Mouse (Mus musculus): ENCODE results near the gene Atp9a. TPM values are rescaled to one million over a fixed set of nuclear protein-coding genes. Genes with fewer than 3 reads are reported as not detected.

Atp9a gene
- polyA plus RNA-seq, 1 experiment from 2014 or later = 12.4 TPM

DNA sequence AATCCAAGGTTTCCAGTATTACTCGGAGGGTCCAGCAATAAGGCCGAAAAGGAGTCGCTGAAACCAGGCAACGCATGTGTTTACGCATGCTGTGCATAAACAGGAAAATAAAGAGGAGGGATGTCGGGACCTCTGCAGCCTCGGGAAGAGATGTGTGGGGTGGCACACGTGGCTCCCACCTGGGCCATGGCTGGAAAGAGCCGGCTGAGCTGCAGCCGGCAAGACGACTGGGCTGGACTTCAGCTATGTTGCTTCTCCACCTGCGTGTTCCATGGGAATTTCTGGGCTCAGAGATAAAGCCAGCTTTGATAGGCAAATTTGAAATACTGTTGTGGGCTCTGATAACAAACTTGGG, 139.8 kb downstream of the Atp9a start:
- WGBS = 23% methylated on average over 12 of the region's 12 CpGs
- H3K27ac ChIP-seq (ENCODE audit: low read length) = no peak overlapping the region
- peak overlapping the region; percentile 80; the same call in 1 of the 2 replicates for H3K4me2 ChIP-seq (replicated peaks; ENCODE audit: low read depth, low read length)
- ATAC-seq (ENCODE audit: low FRiP score, low TSS enrichment) = no peak
- no peak overlapping the region for H3K9ac ChIP-seq (replicated peaks; ENCODE audit: low read length)
- no peak overlapping the region for H3K4me3 ChIP-seq (ENCODE audit: low read length)
- peaks cover 34% of the 10 kb centered on the region for H3K4me1 ChIP-seq (ENCODE audit: insufficient read depth, low read length)
- H3K9me3 ChIP-seq (ENCODE audit: low read length) = no peaks in the 10 kb centered on the region
- H3K36me3 ChIP-seq (ENCODE audit: insufficient read depth, low read length) = no peaks in the 10 kb centered on the region
- peaks cover 47% of the 10 kb centered on the region for H3K27me3 ChIP-seq (ENCODE audit: insufficient read depth, low read length)

DNA sequence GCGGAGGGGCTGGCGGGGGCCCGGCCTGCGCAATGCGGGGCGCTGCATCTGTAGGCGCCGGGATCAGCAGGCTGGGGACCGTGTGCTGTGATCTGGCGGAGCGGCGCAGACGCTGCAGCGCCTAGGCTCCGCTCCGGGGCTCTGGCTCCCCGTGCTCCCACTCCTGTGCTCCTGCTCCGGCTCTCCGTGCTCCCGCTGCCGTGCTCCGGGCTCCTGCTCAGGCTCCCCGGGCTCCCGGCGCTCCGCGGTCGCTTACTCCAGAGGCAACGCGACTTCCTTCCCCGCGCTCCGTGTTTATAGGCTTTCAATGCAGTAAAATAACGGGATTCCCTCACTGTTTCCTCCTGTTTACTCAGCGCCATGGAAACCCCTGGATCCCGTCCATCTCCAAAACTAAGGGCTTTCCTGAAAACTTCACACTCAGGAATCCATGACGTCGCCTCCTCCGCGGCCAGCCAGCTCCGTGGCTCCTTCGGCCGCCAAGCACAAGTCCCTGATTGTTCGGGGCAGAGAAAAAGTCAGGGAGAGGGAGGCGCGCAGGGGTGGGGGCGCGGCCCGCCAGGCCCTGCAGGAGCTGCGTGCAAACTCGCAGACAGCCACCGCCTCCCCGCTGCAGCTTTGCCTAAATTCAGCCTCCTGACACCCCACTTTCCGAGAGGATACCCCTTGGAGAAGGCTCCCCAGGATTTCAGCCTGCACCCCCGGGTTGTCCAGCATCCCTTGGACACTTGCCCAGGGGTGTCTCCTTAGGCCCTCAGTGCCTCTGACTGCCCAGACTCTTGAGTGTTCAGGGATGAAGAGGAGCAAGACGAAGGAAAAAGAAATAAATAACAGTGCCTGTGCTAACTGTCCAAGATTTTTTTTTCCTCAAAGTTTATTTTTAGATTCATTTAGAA, 140.5 kb downstream of the Atp9a start, which contains the start of gene Nfatc2:
TSS of gene Nfatc2 (minus strand) at position 167 of the 896 bp plus-strand sequence.
- ATAC-seq (ENCODE audit: low FRiP score, low TSS enrichment) = peak; percentile 82
- H3K4me1 ChIP-seq (ENCODE audit: insufficient read depth, low read length) = peaks cover 33% of the 10 kb centered on the region
- no peaks in the 10 kb centered on the region for H3K36me3 ChIP-seq (ENCODE audit: insufficient read depth, low read length)
- no peaks in the 10 kb centered on the region for H3K9me3 ChIP-seq (ENCODE audit: low read length)
- H3K27ac ChIP-seq (ENCODE audit: low read length) = no peak within 1 kb of the TSS
- peak within 1 kb of the TSS; percentile 80 for H3K4me2 ChIP-seq (replicated peaks; ENCODE audit: low read depth, low read length)
- H3K4me3 ChIP-seq (ENCODE audit: low read length) = peak within 1 kb of the TSS; percentile 48
- under 1% methylated on average over 55 of the region's 56 CpGs for WGBS
- H3K27me3 ChIP-seq (ENCODE audit: insufficient read depth, low read length) = peaks cover 47% of the 10 kb centered on the region
- peak within 1 kb of the TSS; percentile 62 for H3K9ac ChIP-seq (replicated peaks; ENCODE audit: low read length)

DNA sequence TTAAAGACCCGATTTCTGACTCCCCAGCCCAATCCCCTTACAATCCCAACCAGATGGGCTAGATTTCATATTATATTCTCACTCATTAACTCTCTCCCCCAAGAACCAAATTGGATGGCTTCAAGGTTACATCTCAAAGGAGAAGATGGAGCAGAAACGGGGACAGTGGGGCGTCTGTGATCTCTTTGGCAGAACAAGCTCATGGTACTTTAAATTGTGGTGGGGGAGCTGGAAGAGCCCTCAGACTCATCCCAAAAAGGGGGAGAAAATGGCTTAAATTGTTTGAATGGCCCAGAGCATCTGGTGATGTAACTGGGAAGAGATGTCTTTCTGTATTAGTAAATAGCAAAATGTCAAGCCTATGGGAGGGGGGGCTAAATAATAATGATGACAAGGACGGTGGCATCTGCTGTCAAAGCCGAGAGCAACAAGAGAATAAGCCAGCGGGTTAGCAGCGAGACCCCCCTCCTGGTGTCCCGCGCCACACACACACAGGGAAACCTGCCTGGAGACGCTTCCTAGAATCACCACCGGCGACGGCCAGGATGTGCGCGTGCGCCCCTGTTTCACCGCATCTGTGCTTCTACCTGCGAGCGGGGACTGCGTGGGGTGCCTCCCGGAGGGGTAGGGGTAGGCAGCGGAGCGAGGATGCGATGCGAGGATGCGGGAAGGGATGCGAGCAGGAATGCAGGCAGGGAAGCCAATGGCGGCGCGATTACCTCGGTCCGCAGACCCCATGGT, 141.3 kb downstream of the Atp9a start:
- Histone ChIP-seq H3K27ac (ENCODE audit: low read length) (no peak overlapping the region), H3K4me1 (ENCODE audit: insufficient read depth, low read length) (peaks cover 33% of the 10 kb centered on the region), H3K36me3 (ENCODE audit: insufficient read depth, low read length) (no peaks in the 10 kb centered on the region), H3K27me3 (ENCODE audit: insufficient read depth, low read length) (peaks cover 47% of the 10 kb centered on the region), H3K9me3 (ENCODE audit: low read length) (no peaks in the 10 kb centered on the region), H3K4me3 (ENCODE audit: low read length) (peak overlapping the region; percentile 48), H3K9ac (replicated peaks; ENCODE audit: low read length) (peak overlapping the region; percentile 62), H3K4me2 (replicated peaks; ENCODE audit: low read depth, low read length) (peak overlapping the region; percentile 80)
- WGBS = 1% methylated on average over 32 of the region's 32 CpGs
- no peak for ATAC-seq (ENCODE audit: low FRiP score, low TSS enrichment)

DNA sequence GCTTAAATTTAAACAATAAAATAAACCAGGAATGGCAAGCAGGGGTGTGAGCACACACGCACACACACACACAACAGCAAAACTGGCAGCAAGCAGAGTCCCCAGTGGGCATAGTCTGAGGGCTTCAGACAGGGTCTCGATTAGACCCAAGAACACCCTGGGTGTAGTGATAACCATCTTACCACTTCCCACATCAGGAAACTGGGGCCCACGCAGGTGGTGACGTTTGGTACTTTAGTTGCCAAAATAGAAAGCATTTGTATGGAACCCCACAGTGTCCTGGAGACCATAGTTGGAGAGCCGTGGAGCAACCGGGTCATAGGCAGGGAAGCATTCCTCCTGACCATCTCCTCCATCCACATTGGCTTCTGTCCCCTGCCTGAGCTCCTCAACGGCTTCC, 146.5 kb downstream of the Atp9a start:
- Histone ChIP-seq H3K36me3 (ENCODE audit: insufficient read depth, low read length) (no peaks in the 10 kb centered on the region), H3K9me3 (ENCODE audit: low read length) (no peaks in the 10 kb centered on the region), H3K27me3 (ENCODE audit: insufficient read depth, low read length) (peaks cover 25% of the 10 kb centered on the region), H3K9ac (replicated peaks; ENCODE audit: low read length) (no peak overlapping the region), H3K4me2 (replicated peaks; ENCODE audit: low read depth, low read length) (no peak overlapping the region), H3K4me3 (ENCODE audit: low read length) (no peak overlapping the region), H3K4me1 (ENCODE audit: insufficient read depth, low read length) (peaks cover 8% of the 10 kb centered on the region), H3K27ac (ENCODE audit: low read length) (no peak overlapping the region)
- 78% methylated on average over 7 of the region's 7 CpGs for WGBS
- no peak for ATAC-seq (ENCODE audit: low FRiP score, low TSS enrichment)

DNA sequence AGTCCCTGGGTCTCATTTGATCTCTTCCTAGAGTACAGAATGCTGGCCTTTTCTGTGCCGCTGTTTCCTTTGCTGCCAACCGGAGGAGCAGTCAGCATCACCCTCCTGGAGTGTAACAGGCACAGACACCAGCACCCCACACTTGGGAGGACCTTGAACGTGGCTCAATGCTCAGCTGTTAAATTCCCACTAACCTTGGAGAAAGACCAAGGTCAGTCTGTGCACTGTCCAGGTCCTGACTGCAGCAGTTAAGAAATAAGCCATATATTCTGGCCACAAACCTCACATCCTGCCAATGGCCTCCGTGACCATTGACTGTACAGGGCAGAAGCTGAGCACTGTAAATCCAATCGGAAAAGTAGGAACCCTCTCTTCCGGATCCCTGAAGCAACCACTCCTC, 148.5 kb downstream of the Atp9a start:
- no peak for ATAC-seq (ENCODE audit: low FRiP score, low TSS enrichment)
- H3K4me1 ChIP-seq (ENCODE audit: insufficient read depth, low read length) = peaks cover 21% of the 10 kb centered on the region
- H3K27ac ChIP-seq (ENCODE audit: low read length) = no peak overlapping the region
- H3K9me3 ChIP-seq (ENCODE audit: low read length) = no peaks in the 10 kb centered on the region
- H3K4me3 ChIP-seq (ENCODE audit: low read length) = no peak overlapping the region
- H3K27me3 ChIP-seq (ENCODE audit: insufficient read depth, low read length) = peaks cover 24% of the 10 kb centered on the region; the same call in 1 of the 2 replicates
- WGBS = 75% methylated on average over 6 of the region's 6 CpGs
- H3K36me3 ChIP-seq (ENCODE audit: insufficient read depth, low read length) = no peaks in the 10 kb centered on the region
- no peak overlapping the region for H3K9ac ChIP-seq (replicated peaks; ENCODE audit: low read length)
- H3K4me2 ChIP-seq (replicated peaks; ENCODE audit: low read depth, low read length) = no peak overlapping the region

DNA sequence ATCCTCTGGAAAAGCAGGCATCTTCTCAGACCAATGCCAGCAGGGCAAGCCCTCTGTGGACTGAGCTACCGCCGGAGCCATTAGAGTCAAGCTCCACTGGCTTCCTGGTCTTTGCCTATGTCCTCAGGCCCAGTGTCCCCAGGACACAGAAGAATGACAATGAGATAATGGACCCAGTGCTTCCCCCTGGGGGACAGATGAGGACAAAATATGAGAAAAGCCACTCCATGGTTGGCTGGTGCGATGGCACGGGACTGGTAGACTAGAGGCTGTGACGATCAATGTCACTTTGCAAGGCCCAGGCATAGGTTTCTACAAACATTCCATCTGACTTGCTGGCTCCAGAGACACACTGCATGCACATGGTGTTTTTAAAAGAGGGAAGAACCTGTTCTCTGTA, 149.2 kb downstream of the Atp9a start:
- 83% methylated on average over 5 of the region's 5 CpGs for WGBS
- H3K27me3 ChIP-seq (ENCODE audit: insufficient read depth, low read length) = peaks cover 20% of the 10 kb centered on the region; the same call in 1 of the 2 replicates
- no peak for ATAC-seq (ENCODE audit: low FRiP score, low TSS enrichment)

DNA sequence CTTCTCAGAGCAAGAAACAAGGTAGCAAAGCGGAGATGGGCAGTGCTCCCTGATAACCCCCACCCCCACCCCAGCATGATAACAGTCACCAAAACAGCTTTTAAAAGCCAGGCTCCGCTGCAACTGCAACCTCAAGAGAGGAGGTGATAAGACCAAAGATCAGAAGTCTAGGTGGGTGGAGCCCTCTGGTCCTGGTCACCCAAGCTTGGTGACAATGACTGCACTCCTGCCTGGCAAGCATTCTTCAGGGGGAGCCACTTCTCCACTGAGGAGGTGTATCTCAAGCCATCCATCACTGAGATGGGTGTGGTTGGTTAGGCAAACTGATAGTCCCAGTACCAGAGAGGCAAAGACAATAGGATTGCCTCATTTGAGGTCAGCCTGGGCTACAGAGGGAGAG, 151.1 kb downstream of the Atp9a start:
- Histone ChIP-seq H3K27ac (ENCODE audit: low read length) (no peak overlapping the region), H3K4me3 (ENCODE audit: low read length) (no peak overlapping the region), H3K36me3 (ENCODE audit: insufficient read depth, low read length) (no peaks in the 10 kb centered on the region), H3K9ac (replicated peaks; ENCODE audit: low read length) (no peak overlapping the region), H3K4me2 (replicated peaks; ENCODE audit: low read depth, low read length) (no peak overlapping the region), H3K9me3 (ENCODE audit: low read length) (no peaks in the 10 kb centered on the region), H3K27me3 (ENCODE audit: insufficient read depth, low read length) (peaks cover 20% of the 10 kb centered on the region; the same call in 1 of the 2 replicates), H3K4me1 (ENCODE audit: insufficient read depth, low read length) (peaks cover 26% of the 10 kb centered on the region)
- 87% methylated on average over 2 of the region's 2 CpGs for WGBS
- ATAC-seq (ENCODE audit: low FRiP score, low TSS enrichment) = no peak

More for the DNA sequence above, 149.2 kb downstream of the Atp9a start:
- Histone ChIP-seq H3K27ac (ENCODE audit: low read length) (no peak overlapping the region), H3K36me3 (ENCODE audit: insufficient read depth, low read length) (no peaks in the 10 kb centered on the region), H3K4me2 (replicated peaks; ENCODE audit: low read depth, low read length) (no peak overlapping the region), H3K9ac (replicated peaks; ENCODE audit: low read length) (no peak overlapping the region), H3K9me3 (ENCODE audit: low read length) (no peaks in the 10 kb centered on the region), H3K4me3 (ENCODE audit: low read length) (no peak overlapping the region), H3K4me1 (ENCODE audit: insufficient read depth, low read length) (peaks cover 26% of the 10 kb centered on the region)

DNA sequence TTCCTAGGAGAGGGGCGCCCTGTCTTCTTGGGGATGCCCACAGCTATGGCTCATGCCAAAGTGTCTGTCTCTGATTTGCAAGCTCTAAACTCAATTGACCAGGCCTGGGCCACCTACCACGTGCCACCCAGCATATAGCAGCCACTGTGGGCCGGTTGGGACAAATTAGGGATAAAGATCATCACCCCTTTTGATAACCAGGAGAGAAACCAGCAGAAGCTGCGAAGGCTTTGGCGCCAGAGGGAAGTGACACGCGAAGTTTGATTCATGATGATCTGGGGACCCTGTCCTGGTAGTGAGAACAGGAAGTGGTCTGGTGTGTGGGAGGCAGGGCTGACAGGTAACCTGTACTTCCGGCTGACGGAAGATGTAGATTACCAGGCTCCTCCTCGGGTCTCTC, 151.7 kb downstream of the Atp9a start:
- 22% methylated on average over 10 of the region's 10 CpGs for WGBS
- Histone ChIP-seq H3K4me1 (ENCODE audit: insufficient read depth, low read length) (peaks cover 26% of the 10 kb centered on the region), H3K9me3 (ENCODE audit: low read length) (no peaks in the 10 kb centered on the region), H3K4me2 (replicated peaks; ENCODE audit: low read depth, low read length) (peak overlapping the region; percentile 78), H3K4me3 (ENCODE audit: low read length) (peak overlapping the region; percentile 57), H3K27me3 (ENCODE audit: insufficient read depth, low read length) (peaks cover 20% of the 10 kb centered on the region; the same call in 1 of the 2 replicates), H3K9ac (replicated peaks; ENCODE audit: low read length) (peak overlapping the region; percentile 70; the same call in 1 of the 2 replicates), H3K27ac (ENCODE audit: low read length) (no peak overlapping the region), H3K36me3 (ENCODE audit: insufficient read depth, low read length) (no peaks in the 10 kb centered on the region)
- no peak for ATAC-seq (ENCODE audit: low FRiP score, low TSS enrichment)

DNA sequence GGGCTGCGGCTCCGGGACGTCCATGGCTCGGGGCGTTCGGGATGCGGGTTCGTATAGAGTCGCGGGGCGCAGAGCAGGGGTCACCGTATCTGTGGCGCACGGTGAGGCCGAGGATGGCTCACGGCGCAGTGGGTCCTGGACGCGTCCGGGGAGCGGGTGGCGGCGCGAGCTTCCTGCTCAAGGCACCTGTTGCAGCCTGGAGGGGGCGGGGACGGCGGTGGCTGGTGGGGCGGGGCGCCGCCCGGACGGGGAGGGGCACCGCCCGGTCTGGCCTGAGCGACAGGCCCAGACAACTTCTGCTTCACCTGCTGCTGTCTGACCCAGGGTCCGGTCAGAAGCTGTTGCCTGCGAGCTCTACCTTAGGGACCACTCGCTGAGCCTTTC, 152.0 kb downstream of the Atp9a start:
- Histone ChIP-seq H3K4me1 (ENCODE audit: insufficient read depth, low read length) (peaks cover 26% of the 10 kb centered on the region), H3K9ac (replicated peaks; ENCODE audit: low read length) (peak overlapping the region; percentile 70), H3K36me3 (ENCODE audit: insufficient read depth, low read length) (no peaks in the 10 kb centered on the region), H3K27ac (ENCODE audit: low read length) (no peak overlapping the region), H3K4me2 (replicated peaks; ENCODE audit: low read depth, low read length) (peak overlapping the region; percentile 78), H3K27me3 (ENCODE audit: insufficient read depth, low read length) (peaks cover 20% of the 10 kb centered on the region; the same call in 1 of the 2 replicates), H3K4me3 (ENCODE audit: low read length) (peak overlapping the region; percentile 57), H3K9me3 (ENCODE audit: low read length) (no peaks in the 10 kb centered on the region)
- under 1% methylated on average over 29 of the region's 38 CpGs for whole genome bisulfite sequencing
- peak; percentile 83 for ATAC-seq (ENCODE audit: low FRiP score, low TSS enrichment)
